Mouse (Mus musculus): ENCODE data around the gene Mrnip. TPM values are rescaled to one million over a fixed set of nuclear protein-coding genes. Genes with fewer than 3 reads are reported as not detected.

Gene Mrnip
- total RNA-seq, 2 experiments from 2014 or later, result 16.5 to 20.0 TPM

DNA sequence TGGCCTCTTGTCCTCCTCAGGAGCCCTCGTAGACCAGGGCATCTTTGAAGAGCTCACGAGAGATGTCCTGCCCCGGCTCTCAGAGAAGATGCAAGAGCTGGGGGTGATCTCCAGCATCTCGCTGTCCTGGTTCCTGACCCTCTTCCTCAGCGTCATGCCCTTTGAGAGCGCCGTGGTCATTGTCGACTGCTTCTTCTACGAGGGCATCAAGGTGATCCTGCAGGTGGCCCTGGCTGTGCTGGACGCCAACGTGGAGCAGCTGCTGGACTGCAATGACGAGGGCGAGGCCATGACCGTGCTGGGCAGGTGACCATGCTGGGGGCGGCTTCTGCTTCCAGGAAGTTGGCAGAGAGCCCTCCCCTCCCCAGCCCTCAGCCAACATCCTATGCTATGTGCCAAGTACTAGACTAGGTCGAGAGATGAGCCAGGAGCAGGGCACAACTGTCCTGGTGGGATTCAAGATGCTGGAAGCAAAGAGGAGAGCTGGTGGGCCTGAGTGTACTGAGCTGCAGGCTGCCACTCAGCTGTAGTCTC, 17.5 kb upstream of the Mrnip start:
- ATAC-seq (replicated peaks; ENCODE audit: poor library complexity), result no peak

DNA sequence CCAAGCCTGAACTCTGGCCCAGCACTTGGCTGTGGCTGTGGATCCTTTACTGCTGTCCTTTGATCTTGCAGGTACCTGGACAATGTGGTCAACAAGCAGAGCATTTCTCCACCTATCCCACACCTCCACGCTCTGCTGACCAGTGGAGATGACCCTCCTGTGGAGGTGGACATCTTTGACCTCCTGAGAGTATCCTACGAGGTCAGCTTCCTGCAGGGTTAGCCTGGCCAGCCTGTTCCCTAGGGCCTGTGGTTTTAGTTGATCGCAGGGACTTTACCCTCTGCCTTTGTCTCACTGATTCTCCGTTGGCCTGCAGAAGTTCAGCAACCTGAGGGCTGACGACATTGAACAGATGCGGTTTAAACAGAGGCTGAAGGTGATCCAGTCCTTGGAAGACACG, 15.9 kb upstream of the Mrnip start:
- ATAC-seq (replicated peaks; ENCODE audit: poor library complexity), result no peak

DNA sequence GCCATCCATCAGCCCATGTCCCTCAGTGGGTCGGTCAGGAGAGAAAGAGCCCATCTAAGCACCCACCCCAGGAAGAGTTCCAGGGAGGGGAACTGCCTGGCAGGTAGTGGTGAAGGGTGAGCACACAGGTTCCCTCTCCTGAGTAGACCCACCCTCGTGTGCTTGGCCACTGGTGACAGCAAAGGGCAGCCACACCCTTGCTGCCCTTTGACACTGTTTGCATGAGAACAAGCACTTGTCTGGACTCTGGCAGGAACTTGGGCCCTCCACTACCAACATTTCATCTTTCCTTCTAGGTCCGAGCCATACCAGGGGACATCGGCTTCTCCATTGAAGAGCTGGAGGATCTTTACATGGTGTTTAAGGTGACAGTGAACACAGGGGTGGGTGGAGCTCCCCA, 14.9 kb upstream of the Mrnip start:
- no peak for ATAC-seq (replicated peaks; ENCODE audit: poor library complexity)

DNA sequence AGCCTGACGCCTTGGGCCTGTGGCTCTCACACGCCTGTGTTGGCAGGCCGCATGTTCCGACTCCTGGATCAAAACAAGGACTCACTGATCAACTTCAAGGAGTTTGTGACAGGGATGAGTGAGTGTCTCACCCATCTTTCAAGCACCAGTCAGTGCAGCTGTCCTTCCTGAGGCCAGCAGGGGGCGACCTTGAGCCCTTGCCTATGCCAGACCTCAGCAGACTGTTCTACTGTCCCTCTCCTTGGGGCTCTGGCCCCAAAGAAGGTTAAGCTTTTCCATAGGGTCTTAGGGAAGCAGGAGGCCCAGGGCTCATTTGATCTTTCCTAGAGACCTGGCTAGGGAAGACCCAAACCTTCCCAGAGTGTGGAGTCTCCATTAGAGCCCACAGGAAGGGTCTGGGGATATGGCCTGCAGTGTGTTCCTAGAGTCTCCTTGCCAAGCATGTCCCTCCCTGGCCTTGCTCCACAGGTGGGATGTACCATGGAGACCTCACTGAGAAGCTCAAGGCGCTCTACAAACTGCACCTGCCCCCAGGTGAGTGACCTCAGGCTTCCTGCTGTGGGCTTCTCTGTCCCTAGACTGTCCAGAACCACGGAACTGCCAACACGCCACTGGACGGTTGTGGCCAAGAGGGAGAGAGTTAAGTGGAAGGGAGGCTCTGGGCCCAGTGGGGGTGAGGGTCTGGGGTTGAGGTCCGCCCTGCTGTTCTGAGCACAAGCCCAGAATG, 12.5 kb upstream of the Mrnip start:
- peak; percentile 91 for ATAC-seq (replicated peaks; ENCODE audit: poor library complexity)

DNA sequence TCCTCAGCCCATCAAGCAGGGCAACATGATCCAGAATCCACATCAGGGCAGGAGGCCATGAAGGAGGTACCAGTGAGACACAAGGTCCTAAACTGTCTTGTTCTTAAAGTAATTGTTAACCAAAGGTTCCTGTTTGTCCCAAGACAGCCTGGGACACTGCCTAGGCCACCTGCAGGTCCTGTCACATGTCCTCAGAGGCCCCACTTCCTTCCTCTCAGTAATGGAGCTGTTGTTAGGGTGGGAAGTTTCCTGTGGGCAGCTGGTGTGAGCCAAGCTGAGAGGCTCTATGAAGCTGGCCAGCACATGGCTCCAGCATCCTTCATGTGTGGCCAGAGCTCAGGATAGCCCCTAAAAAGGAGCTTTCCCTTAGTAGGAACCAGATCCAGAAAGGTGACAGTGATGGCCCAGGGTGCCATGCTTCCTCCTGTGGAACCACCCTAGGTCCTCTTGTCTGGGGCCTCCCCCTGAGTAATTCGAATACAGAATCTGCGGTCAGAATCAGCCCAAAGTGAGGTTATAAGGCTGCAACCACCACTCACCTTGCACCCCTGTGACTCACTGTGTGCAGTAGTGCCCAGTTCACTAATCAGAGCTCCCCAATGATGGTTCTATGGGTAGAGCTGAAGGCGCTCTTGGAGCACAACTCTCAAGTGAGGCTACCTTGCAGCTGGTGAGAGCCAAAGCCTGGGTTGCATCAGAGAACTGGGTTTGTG, 11.8 kb upstream of the Mrnip start:
- ATAC-seq (replicated peaks; ENCODE audit: poor library complexity), result peak; percentile 67

DNA sequence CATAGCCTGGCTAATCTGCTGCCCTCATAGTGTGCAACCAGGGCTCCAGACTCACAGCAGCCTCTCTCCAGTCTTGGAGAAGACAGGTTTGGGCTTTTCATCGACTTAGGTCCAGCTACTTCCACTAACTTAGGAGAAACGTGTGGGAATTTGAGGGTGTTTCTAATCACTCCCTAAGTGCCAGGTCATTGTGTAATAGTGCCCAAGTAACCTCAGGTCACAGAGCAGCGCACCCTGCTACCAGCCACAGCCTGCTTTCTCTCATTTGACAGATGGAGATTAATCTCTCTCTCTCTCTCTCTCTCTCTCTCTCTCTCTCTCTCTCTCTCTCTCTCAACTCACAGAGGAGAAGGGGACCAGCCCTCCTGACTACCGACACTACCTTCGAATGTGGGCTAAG, 5.9 kb upstream of the Mrnip start:
- ATAC-seq (replicated peaks; ENCODE audit: poor library complexity), result no peak

DNA sequence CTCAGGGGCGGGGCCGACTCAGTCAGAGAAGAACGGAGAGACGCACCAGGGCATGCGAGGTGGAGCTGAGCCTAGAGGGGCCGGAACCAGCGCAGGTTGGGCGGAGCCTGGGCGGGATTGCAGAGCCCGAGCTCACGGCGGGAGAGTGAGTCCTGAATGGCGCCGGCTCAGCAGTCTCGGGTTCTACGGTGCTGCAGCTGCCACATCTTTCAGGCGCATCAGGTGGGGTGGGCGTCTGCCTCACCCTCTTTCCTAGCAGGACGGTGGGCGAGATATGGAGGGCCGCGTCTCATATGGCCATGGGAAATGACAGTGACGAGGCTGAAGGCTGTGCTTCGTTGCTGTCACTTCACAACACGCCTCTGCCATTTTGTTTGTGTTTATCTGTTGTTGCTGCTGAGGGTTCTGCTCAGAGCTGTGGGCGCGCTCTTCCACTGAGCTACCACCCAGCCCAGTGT, 515 bp downstream of the Mrnip start:
- peak; percentile 99 for ATAC-seq (replicated peaks; ENCODE audit: poor library complexity)

DNA sequence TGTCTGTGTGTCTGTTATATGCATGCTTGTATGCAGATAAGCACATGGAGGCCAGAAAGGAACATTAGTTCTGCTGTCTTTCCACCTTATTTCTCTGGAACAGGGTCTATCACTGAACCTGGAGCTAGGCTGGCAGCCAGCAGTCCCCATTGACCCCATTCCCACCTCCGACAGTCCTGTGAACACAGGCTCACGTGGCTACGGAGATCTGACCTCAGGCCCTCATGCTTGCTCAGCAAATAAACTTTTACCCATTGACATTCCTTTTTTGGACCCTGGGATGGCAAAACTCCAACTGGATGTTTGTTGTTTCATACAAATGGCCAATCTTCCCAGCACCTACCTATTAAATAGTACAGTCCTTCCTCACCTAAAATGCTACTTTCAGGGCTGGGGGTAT, 2.1 kb downstream of the Mrnip start:
- no peak for ATAC-seq (replicated peaks; ENCODE audit: poor library complexity)

DNA sequence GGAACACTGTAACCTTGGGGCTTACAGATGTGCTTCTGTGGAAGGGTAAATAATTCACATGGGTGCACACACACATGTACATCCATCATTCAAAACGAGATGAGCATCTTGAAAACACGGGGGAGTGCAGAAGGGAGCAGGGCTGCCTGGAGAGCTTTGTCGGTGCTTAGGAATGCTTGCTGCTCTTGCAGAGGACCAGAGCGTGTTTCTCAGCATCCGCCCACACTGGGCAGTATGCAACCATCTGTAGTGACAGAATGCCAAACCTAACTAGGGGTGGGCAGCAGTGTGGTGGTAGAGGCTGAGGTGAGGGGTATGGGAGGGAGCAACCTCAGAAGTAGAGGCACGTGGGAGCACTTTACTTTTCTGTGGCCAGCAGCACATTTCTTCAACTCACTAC, 2.9 kb downstream of the Mrnip start:
- ATAC-seq (replicated peaks; ENCODE audit: poor library complexity), result no peak

DNA sequence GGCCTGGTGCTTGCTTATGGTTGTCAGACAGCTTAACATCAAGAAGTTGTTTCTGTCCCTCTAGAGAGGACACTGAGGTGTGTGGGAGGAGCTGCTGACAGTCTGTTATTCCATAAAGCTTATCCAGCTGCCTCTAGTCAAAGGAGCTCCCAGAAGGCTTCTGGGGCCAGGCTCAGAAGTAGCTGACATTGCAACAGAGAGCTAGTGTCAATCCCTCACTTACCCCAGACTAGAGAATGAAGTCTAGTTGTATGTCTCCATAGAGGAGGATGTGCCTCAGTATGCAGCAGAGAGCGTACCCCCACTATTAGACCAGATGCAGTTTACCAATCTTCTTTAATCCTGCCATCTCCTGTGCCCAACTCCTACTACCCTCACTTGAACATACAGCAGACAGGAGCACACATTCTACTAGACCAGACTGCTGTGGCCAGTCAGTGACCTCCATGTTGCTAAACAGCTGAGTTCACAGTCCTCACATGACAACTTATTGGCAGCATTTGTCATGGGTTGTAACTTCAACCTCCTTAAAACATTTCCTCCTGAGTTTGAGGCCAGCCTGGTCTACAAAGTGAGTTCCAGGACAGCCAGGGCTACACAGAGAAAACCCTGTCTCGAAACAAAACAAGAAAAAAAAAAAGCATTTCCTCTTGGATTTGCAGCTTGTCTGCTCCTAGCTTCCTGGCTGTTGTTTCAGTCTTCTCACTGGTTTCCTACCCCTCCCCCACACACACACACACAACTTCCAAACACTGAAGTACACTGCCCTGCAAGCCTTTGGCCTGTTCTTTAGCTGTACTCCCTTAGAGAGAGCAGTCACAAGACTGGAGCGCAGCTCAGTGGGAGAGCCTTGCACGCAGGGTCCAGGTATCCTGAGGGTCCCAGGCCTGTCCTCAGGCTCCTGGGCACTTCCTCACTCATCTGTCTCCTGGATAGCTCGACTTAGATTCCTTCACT, 4.6 kb downstream of the Mrnip start:
- ATAC-seq (replicated peaks; ENCODE audit: poor library complexity), result no peak

DNA sequence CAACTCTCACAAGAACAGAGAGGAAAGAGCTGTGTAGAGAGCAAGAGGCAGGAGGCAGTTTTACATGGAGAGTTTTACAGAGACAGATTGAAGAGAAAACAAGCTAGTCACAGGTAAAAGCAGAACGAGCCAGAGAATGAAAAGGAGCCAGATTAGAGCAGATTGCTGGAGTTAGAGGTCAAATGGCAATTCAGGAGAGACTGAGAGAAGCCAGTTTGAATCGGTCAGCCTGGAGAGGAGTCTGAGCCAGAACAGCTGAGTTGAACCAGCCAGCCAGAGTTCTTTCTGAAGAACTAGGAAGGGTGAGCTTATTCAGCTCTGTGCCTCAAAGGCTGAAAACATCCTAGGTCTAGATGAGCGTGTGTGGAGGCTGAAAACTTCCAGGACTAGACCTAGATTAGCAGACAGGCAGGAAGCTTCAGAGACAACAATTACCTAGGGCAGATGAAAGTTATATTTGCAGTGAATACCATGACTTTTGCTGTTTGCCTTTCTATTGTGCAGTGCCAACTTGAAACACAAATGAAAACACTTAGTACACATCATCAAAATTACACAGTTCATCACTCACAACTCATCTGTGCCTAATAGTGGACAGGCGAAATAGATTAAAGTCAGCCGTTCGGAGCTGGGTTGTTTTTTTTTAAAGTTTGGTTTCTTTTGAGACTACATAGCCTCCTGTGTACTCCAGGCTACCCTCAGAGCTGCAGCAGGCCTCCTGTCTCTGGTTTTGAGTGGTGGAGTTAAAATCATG, 6.4 kb downstream of the Mrnip start:
- no peak for ATAC-seq (replicated peaks; ENCODE audit: poor library complexity)

DNA sequence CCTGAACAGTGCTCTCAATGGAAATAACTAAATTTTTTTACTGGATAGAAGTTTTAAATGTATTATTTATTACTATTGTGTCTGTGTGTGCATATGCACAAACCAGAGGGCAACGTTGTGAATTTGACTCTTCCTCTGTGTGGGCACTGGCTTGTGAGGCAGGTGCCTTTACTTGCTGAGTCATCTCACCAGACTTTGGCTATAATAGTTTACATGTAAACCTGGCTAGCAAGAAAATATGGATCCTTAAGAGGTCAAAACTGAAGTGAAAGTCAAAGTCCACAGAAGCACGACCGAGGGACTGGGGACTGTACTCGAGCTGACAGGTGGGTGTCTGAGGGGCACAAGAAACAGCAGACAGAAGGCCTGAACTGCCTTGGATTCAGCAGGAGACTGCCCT, 8.5 kb downstream of the Mrnip start:
- ATAC-seq (replicated peaks; ENCODE audit: poor library complexity), result no peak

DNA sequence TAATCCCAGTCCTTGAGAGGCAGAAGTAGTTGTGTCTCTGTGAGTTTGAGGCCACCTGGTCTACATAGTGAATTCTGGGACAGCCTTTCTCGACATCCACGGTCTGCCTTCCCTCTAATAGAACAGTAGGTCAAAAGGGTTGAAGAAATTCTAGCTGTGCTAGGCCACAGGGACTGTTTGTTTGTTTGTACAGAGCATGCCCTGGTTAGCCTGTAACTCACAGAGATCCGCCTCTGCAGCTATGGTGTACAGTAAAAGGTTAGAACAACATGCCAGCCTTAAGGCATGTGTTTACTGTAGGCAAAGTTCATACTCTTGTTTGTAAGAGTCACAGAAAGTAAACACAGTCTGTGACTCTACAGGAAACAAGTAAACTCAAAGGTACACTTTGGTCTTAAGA, 10.5 kb downstream of the Mrnip start:
- ATAC-seq (replicated peaks; ENCODE audit: poor library complexity), result no peak

DNA sequence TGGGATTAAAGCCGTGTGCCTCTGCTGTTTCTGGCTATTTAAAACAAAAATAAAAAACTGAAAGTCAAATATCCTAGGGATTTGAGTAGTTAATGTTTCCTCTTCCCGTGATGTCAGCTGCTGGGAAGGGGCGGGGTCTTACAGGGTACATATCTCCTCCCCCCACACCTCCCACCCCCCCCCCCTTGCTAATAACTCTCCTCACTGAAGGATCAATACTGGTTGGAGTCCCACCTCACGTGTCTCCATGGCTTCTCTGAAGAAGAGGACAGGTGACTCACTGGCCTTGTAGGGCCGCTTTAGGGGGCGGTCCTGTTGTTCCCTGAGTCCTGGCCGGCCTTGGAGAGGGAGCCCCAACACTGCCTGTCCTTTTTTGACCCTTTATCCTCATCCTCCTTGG, 14.4 kb downstream of the Mrnip start:
- no peak for ATAC-seq (replicated peaks; ENCODE audit: poor library complexity)

DNA sequence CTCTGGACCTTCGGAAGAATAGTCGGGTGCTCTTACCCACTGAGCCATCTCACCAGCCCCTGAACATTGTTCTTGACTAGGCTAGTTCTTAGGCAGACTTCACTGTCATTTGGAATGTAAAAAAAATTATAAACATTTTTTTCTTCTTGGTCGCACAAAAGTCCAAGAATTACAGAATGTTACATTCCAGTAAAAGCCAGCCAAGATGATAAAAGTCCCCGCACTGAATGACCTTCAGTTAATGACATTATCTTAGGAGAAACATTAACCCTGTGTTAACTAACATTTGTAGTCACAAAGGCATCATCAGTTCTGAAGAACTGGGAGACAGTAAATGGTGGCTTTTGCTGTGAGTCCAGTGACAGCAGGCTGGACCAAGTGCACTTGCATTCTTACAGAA, 16.1 kb downstream of the Mrnip start:
- ATAC-seq (replicated peaks; ENCODE audit: poor library complexity), result no peak

DNA sequence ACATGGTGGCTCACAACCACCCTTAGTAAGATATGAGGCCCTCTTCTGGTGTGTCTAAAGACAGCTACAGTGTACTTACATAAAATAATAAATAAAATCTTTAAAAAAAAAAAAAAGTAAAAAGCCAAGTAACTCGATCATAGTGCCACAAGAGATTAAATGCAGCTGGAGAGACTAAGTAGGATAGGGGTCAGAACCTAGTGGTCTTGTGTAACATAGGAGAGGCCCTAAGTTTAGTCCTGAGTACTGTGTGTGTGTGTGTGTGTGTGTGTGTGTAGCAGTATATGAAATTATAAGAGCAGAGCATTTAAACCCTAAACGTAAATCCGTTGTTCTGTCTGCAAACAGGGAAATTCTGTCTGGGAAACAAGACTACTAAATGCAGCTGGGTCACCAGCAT, 18.0 kb downstream of the Mrnip start:
- no peak for ATAC-seq (replicated peaks; ENCODE audit: poor library complexity)

DNA sequence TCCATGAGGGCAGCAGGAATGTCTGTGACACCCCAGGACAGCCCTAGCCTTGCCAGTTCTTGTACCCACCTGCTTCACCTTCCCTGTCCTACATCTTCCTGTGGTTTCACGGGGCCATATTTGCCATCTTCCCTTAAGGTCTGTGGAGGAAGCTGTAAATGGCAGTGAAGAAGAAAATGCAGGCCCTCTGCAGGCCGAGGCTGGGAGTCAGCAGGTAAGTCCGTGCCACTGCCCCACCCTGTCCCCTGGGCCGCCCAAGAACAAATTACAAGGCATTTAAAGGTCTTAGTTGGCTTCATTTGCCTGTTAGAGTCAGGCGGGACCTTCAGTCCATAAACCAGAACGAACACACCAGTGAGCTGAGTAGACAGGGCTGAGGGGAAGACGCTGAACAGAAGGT, 19.8 kb downstream of the Mrnip start:
- ATAC-seq (replicated peaks; ENCODE audit: poor library complexity), result no peak

DNA sequence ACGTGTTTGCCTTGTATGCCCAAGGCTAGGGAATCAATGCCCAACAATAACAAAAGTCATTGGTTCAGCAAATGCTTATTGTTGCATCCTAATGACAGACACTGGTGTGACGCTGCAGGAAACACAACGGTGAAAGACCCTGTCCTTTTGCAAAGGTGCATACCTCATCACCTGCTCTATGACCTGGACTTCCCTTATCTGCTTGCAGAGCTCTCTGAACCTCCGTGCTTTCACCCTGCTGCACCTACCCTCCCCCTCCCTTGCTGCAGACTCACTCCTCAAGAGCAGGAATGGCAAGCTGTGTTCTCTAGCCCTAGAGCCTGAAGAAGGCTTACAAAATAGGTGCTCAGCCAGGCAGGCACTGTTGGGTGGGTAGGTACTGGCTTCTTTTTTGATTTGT, 20.5 kb downstream of the Mrnip start:
- ATAC-seq (replicated peaks; ENCODE audit: poor library complexity), result no peak

DNA sequence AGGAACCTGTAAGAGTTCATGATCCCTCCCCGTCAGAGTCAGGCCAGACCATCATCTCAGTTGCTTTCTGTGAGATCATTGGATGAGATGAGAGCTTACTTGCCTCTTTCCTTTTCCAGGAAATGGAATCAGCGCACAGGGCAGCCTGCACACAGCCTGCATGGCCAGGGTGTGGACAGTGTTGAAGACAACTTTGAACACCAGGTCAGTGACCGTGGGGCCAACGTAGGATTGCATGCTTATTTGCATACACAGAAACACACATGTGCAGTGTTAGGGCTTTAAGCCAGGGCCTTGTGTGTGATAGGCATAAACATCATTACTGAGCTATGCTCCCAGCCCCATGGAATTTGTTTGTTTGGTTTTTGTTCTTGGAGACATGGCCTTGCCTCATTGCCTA, 23.3 kb downstream of the Mrnip start:
- no peak for ATAC-seq (replicated peaks; ENCODE audit: poor library complexity)

DNA sequence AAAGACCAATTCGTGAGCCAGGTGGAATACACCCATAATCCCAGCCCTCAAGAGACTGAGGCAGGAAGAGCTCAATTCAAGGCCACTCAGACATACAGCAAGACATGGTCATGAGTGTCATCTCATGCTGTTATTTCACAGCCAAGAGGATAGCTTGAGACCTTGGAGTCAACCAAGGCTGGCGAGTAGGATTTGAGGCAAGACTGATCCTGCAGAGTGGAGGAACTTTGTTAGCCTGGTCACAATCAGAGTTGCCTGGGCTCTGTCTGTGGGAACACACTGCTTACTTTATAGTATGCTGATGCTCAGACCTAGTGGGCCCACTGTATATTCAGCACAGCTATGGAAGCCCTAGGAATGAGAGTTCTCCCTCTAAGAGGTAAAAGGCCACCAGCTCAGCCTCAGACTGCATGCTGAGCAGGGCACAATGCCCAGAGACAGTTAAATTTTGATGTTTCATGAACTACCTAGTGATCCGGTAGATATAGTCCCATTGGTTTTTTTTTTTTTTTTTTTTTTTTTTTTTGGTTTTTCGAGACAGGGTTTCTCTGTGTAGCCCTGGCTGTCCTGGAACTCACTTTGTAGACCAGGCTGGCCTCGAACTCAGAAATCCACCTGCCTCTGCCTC, 24.1 kb downstream of the Mrnip start:
- no peak for ATAC-seq (replicated peaks; ENCODE audit: poor library complexity)

All from megakaryocyte progenitor cell, adult 5-6 weeks (primary cell).